Mouse (Mus musculus) small intestine, adult 2 months (tissue): ENCODE data around the gene Ccl2.

Experiments
- CTCF ChIP-seq: fragments of 200-500 bp; IDR thresholded peaks from 2 replicates; pipeline ENCODE4 v1.5.1; 2012; ENCODE audit warnings: low read depth, mild to moderate bottlenecking, control low read depth, inconsistent platforms, low read length, moderate library complexity, mixed read lengths; ENCODE audit not compliant: insufficient replicate concordance, insufficient read length; ENCODE audit errors: extremely low read depth
- POLR2A ChIP-seq: fragments of 200-500 bp; IDR thresholded peaks from 2 replicates; pipeline ENCODE4 v1.6.1; 2012; ENCODE audit warnings: low read depth, mild to moderate bottlenecking, control low read depth, inconsistent platforms, low read length, moderate library complexity

GRCm38 (mm10) chr11:81999469-81999868 is 35.9 kb upstream of the Ccl2 start:
- no peak for TF ChIP-seq CTCF
- no peak for TF ChIP-seq POLR2A
